In genomic region chr14:57639153-57639552, GRCm38 (mm10) we compare ENCODE assay signal across 18 mouse cellular contexts. TPM values are rescaled to one million over a fixed set of nuclear protein-coding genes. Genes with fewer than 3 reads are reported as not detected.
DNase-seq lines count a peak whose midpoint lies in the region; ATAC-seq lines count a peak whose summit lies in the region.
"Had no signal": no experiment of that assay in that cellular context is flagged by ENCODE, and none has a peak within 500 bp of the region (broad histone marks: within the 10 kb centered on the region; RNA-seq: fewer than 3 reads in every experiment).

No protein-coding gene starts in this region.

- H3K4me1 ChIP-seq in heart, embryonic 12.5 days (replicated peaks), result peaks cover 12% of the 10 kb centered on the region
- no peaks in the 10 kb centered on the region; the same call in 1 of the 2 replicates for H3K4me1 ChIP-seq in liver, embryonic 13.5 days (replicated peaks)
- H3K4me1 ChIP-seq in heart, embryonic 14.5 days (ENCODE audit: control insufficient read depth in 2 of 2, insufficient read depth in 2 of 2, low read length in 2 of 2), result peaks cover under 1 to 9% of the 10 kb centered on the region in 2 experiments
- no peaks in the 10 kb centered on the region for H3K4me1 ChIP-seq in stomach, embryonic 15.5 days
- H3K4me1 ChIP-seq: neural tube, embryonic 15.5 days had no signal

- H3K36me3 ChIP-seq in heart, embryonic 12.5 days, result peaks cover 13% of the 10 kb centered on the region
- peaks cover 32% of the 10 kb centered on the region for H3K36me3 ChIP-seq in liver, embryonic 13.5 days
- H3K36me3 ChIP-seq in heart, embryonic 14.5 days (ENCODE audit: control insufficient read depth, insufficient read depth, low read length), result peaks cover 17% of the 10 kb centered on the region
- H3K36me3 ChIP-seq in stomach, embryonic 15.5 days, result no peaks in the 10 kb centered on the region

- H3K4me2 ChIP-seq in heart, embryonic 12.5 days, result no peak overlapping the region
- H3K4me2 ChIP-seq in liver, embryonic 13.5 days, result no peak overlapping the region
- no peak overlapping the region for H3K4me2 ChIP-seq in heart, embryonic 14.5 days (ENCODE audit: low read length)
- H3K4me2 ChIP-seq in stomach, embryonic 15.5 days, result no peak overlapping the region
- H3K4me2 ChIP-seq: forebrain, embryonic 12.5 days; midbrain, embryonic 12.5 days; neural tube, embryonic 15.5 days had no signal

- no peak overlapping the region for H3K27ac ChIP-seq in heart, embryonic 12.5 days (ENCODE audit: poor library complexity, severe bottlenecking)
- H3K27ac ChIP-seq in liver, embryonic 13.5 days, result no peak overlapping the region
- H3K27ac ChIP-seq in heart, embryonic 14.5 days (replicated peaks in 1 of 2; ENCODE audit: control insufficient read depth in 1 of 2, insufficient read depth in 1 of 2, low read depth in 2 of 2, low read length in 2 of 2), result peak overlapping the region; percentile 20 to 55; a peak in 2 of 4 replicates
- H3K27ac ChIP-seq in stomach, embryonic 15.5 days, result no peak overlapping the region
- H3K27ac ChIP-seq: forebrain, embryonic 12.5 days; hindbrain, postnatal 0 days; liver, embryonic 14.5 days; midbrain, embryonic 12.5 days; neural tube, embryonic 15.5 days had no signal

- H3K4me3 ChIP-seq in heart, embryonic 12.5 days, result no peak overlapping the region
- no peak overlapping the region for H3K4me3 ChIP-seq in liver, embryonic 13.5 days (replicated peaks)
- no peak overlapping the region for H3K4me3 ChIP-seq in heart, embryonic 14.5 days (ENCODE audit: control insufficient read depth in 1 of 2, insufficient read depth in 1 of 2, low read depth in 1 of 2, low read length in 2 of 2)
- no peak overlapping the region for H3K4me3 ChIP-seq in stomach, embryonic 15.5 days (replicated peaks)
- H3K4me3 ChIP-seq: forebrain, embryonic 12.5 days; midbrain, embryonic 12.5 days; neural tube, embryonic 15.5 days had no signal

- 81% methylated on average over 3 of the region's 3 CpGs for WGBS in heart, embryonic 12.5 days
- 93% methylated on average over 3 of the region's 3 CpGs for WGBS in liver, embryonic 13.5 days (ENCODE audit: insufficient replicate concordance)
- WGBS in heart, embryonic 14.5 days, result 80% methylated on average over 3 of the region's 3 CpGs
- WGBS in stomach, embryonic 15.5 days, result 80% methylated on average over 3 of the region's 3 CpGs

- no peaks in the 10 kb centered on the region for H3K9me3 ChIP-seq in heart, embryonic 12.5 days (replicated peaks)
- no peaks in the 10 kb centered on the region for H3K9me3 ChIP-seq in liver, embryonic 13.5 days (replicated peaks)
- no peaks in the 10 kb centered on the region for H3K9me3 ChIP-seq in heart, embryonic 14.5 days (ENCODE audit: control insufficient read depth, low read length)
- no peaks in the 10 kb centered on the region for H3K9me3 ChIP-seq in stomach, embryonic 15.5 days
- H3K9me3 ChIP-seq: forebrain, embryonic 12.5 days; midbrain, embryonic 12.5 days; neural tube, embryonic 15.5 days had no signal

- peak; percentile 32 to 49 for DNase-seq in heart, adult 18-20 months
- no peak for DNase-seq in liver, embryonic 13.5 days
- no peak for DNase-seq in liver
- no peak for DNase-seq in adrenal gland, adult 2 months
- DNase-seq in B cell, adult 2 months, result no peak
- DNase-seq: adrenal gland, postnatal 14 days; cerebellum, adult 11-12 months; cerebellum, postnatal 25 days; gastrocnemius, postnatal 14 days; kidney, adult 18-20 months had no signal

- no peaks in the 10 kb centered on the region for H3K27me3 ChIP-seq in heart, embryonic 12.5 days (replicated peaks)
- no peaks in the 10 kb centered on the region for H3K27me3 ChIP-seq in liver, embryonic 13.5 days
- H3K27me3 ChIP-seq in heart, embryonic 14.5 days (ENCODE audit: control insufficient read depth, insufficient read depth, low read length), result no peaks in the 10 kb centered on the region
- no peaks in the 10 kb centered on the region for H3K27me3 ChIP-seq in stomach, embryonic 15.5 days (replicated peaks)
- H3K27me3 ChIP-seq: forebrain, embryonic 12.5 days; midbrain, embryonic 12.5 days; neural tube, embryonic 15.5 days had no signal

- no peak overlapping the region for H3K9ac ChIP-seq in heart, embryonic 12.5 days
- H3K9ac ChIP-seq in liver, embryonic 13.5 days, result no peak overlapping the region
- no peak overlapping the region for H3K9ac ChIP-seq in heart, embryonic 14.5 days (ENCODE audit: low read length)
- H3K9ac ChIP-seq in stomach, embryonic 15.5 days, result no peak overlapping the region
- H3K9ac ChIP-seq: forebrain, embryonic 12.5 days; liver, embryonic 14.5 days; midbrain, embryonic 12.5 days; neural tube, embryonic 15.5 days had no signal

- ATAC-seq in heart, embryonic 12.5 days (ENCODE audit: insufficient number of reproducible peaks, low FRiP score), result no peak
- peak; percentile 36; the same call in 1 of the 2 replicates for ATAC-seq in liver, embryonic 13.5 days (ENCODE audit: low read depth)
- peak; percentile 75 for ATAC-seq in heart, embryonic 14.5 days (ENCODE audit: insufficient number of reproducible peaks, insufficient read depth, low FRiP score, low read depth)
- ATAC-seq in stomach, embryonic 15.5 days (ENCODE audit: insufficient read depth, low FRiP score, low read depth), result peak; percentile 35; the same call in 1 of the 2 replicates
- ATAC-seq: hindbrain, postnatal 0 days had no signal

RNA-seq across cellular contexts. Expression of gene Xpo4, which starts 26.1 kb away (rescaled TPM):
- total RNA-seq in heart, adult 18-20 months (2021), result 10 to 100 TPM; 11.3 to 11.6 TPM
- polyA plus RNA-seq in heart, embryonic 12.5 days (2016; fragmentation: Nextera tagmentation; extraction: Ambion mirVana), result 19.2 and 19.5 TPM in 2 replicates
- polyA plus RNA-seq in liver, embryonic 13.5 days (2015; fragmentation: Nextera tagmentation; extraction: Ambion mirVana), result 17.5 and 19.3 TPM in 2 replicates
- polyA plus RNA-seq in heart, embryonic 14.5 days (2014; fragmentation: Nextera tagmentation; extraction: Ambion mirVana), result 18.6 and 19.0 TPM in 2 replicates
- 20.4 and 21.3 TPM in 2 replicates for polyA plus RNA-seq in stomach, embryonic 15.5 days (2015; fragmentation: Nextera tagmentation; extraction: Ambion mirVana)
- 10 to 100 TPM; 28.5 to 33.6 TPM for total RNA-seq in adrenal gland, adult 2 months (2021)
- 2.3 and 3.2 TPM in 2 replicates for polyA plus RNA-seq in adrenal gland, adult 2 months (2012; rRNA removed)

Comparison
In these comparisons a context has a peak if more than half of its experiments do, and no peak if none do; other contexts are left out.
1. H3K27ac ChIP-seq: peak in heart, embryonic 14.5 days (2 of 2); none in heart, embryonic 12.5 days (single experiment), liver, embryonic 13.5 days (single experiment) and stomach, embryonic 15.5 days (single experiment).
2. DNase-seq: peak in heart, adult 18-20 months (2 of 2); none in liver, embryonic 13.5 days (single experiment), liver (single experiment), adrenal gland, adult 2 months (single experiment) and B cell, adult 2 months (0 of 2).